Mouse (Mus musculus): ENCODE data around the gene Ryr2. TPM values are rescaled to one million over a fixed set of nuclear protein-coding genes. Genes with fewer than 3 reads are reported as not detected.

The Ryr2 gene
- polyA plus RNA-seq, 1 experiment from 2014 or later = 0.32 TPM

- no peaks in the 10 kb centered on the region for H3K4me1 ChIP-seq (ENCODE audit: control insufficient read depth, insufficient read depth, low read length)
- H3K27ac ChIP-seq (ENCODE audit: low read depth, low read length) = no peak overlapping the region
- H3K9ac ChIP-seq (ENCODE audit: low read depth, low read length) = no peak overlapping the region
- 75% methylated on average over 4 of the region's 4 CpGs for WGBS
- H3K9me3 ChIP-seq (ENCODE audit: control insufficient read depth, low read length) = no peaks in the 10 kb centered on the region
- no peaks in the 10 kb centered on the region for H3K27me3 ChIP-seq (ENCODE audit: control insufficient read depth, insufficient read depth, low read length)
- H3K36me3 ChIP-seq (ENCODE audit: control insufficient read depth, insufficient read depth, low read length) = no peaks in the 10 kb centered on the region
- no peak overlapping the region for H3K4me3 ChIP-seq (ENCODE audit: low read length)
- H3K4me2 ChIP-seq (replicated peaks; ENCODE audit: low read depth, low read length) = no peak overlapping the region
- no peak for ATAC-seq (ENCODE audit: low FRiP score, low TSS enrichment)
Observed at GRCm38 (mm10) chr13:12079536-12079935, 27.2 kb downstream of the Ryr2 start.

DNA sequence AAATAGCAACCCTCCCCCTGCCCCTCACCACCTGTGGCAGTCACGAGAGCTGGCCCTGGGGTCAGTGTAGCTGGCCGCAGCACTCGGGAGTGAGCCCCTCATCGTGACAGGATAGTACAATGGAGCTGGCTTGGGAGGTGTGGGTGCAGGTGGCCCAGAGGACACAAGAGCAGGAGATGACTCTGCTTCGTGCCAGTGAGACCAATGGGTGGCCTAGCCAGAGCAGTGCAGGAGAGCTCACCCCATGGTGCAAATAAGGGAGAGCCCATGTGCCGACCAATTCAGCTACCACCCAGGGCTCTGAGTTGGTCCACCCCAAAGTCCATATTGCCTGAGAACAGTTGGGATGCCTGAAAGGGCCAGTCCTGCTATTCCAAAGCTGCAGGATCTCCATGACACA lies 31.8 kb downstream of the Ryr2 start:
- H3K9me3 ChIP-seq (ENCODE audit: control insufficient read depth, low read length) = no peaks in the 10 kb centered on the region
- no peak overlapping the region for H3K9ac ChIP-seq (ENCODE audit: low read depth, low read length)
- no peak overlapping the region for H3K27ac ChIP-seq (ENCODE audit: low read depth, low read length)
- 86% methylated on average over 6 of the region's 6 CpGs for WGBS
- no peak for ATAC-seq (ENCODE audit: low FRiP score, low TSS enrichment)
- no peak overlapping the region for H3K4me3 ChIP-seq (ENCODE audit: low read length)
- H3K4me2 ChIP-seq (replicated peaks; ENCODE audit: low read depth, low read length) = no peak overlapping the region
- H3K27me3 ChIP-seq (ENCODE audit: control insufficient read depth, insufficient read depth, low read length) = no peaks in the 10 kb centered on the region
- H3K36me3 ChIP-seq (ENCODE audit: control insufficient read depth, insufficient read depth, low read length) = no peaks in the 10 kb centered on the region
- H3K4me1 ChIP-seq (ENCODE audit: control insufficient read depth, insufficient read depth, low read length) = no peaks in the 10 kb centered on the region

DNA sequence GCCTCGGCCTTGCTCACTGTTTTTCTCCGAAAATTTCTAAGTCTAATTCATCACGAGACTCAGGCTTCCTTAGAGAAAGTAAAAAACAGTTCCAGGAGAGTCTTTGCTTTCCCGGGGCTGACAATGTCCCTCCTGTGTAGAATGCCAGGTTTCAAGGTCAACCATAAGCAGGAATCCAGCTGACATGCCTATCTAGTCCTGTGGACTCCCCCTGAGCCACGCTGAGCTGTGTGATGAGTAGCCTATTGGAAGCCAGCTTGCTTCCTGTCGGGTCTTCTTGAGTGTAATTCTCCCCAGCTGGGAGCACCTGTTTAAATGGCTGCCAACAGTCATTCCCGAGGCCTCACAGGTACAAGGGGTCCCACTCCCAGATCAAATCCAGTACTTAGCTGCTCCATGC lies 34.2 kb downstream of the Ryr2 start:
- WGBS = 46% methylated on average over 7 of the region's 7 CpGs
- no peak overlapping the region for H3K9ac ChIP-seq (ENCODE audit: low read depth, low read length)
- no peaks in the 10 kb centered on the region for H3K9me3 ChIP-seq (ENCODE audit: control insufficient read depth, low read length)
- no peak overlapping the region for H3K27ac ChIP-seq (ENCODE audit: low read depth, low read length)
- H3K36me3 ChIP-seq (ENCODE audit: control insufficient read depth, insufficient read depth, low read length) = no peaks in the 10 kb centered on the region
- no peaks in the 10 kb centered on the region for H3K4me1 ChIP-seq (ENCODE audit: control insufficient read depth, insufficient read depth, low read length)
- H3K4me2 ChIP-seq (replicated peaks; ENCODE audit: low read depth, low read length) = no peak overlapping the region
- no peak for ATAC-seq (ENCODE audit: low FRiP score, low TSS enrichment)
- no peak overlapping the region for H3K4me3 ChIP-seq (ENCODE audit: low read length)
- H3K27me3 ChIP-seq (ENCODE audit: control insufficient read depth, insufficient read depth, low read length) = no peaks in the 10 kb centered on the region

DNA sequence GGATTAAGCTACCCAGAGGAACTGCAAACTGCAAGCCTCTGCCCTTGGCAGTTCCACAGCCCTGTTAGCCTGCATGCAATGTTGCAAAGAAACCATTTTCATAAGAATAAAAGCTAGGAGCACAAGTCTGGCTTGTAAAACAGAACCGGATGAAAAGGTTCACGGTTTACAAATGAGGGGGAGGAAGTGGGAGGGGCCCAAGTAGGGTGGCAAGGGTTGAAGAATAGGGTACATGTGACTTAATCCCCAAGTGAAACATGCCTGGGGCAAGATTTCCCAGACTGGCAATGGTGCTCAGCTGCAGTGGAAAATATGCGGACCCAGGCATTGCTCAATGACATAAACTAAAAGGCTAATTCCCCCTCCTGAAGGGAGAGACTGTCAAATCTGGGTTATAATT lies 34.6 kb downstream of the Ryr2 start:
- Histone ChIP-seq H3K4me2 (replicated peaks; ENCODE audit: low read depth, low read length) (no peak overlapping the region), H3K27me3 (ENCODE audit: control insufficient read depth, insufficient read depth, low read length) (no peaks in the 10 kb centered on the region), H3K4me3 (ENCODE audit: low read length) (no peak overlapping the region), H3K4me1 (ENCODE audit: control insufficient read depth, insufficient read depth, low read length) (no peaks in the 10 kb centered on the region), H3K9ac (ENCODE audit: low read depth, low read length) (no peak overlapping the region), H3K9me3 (ENCODE audit: control insufficient read depth, low read length) (no peaks in the 10 kb centered on the region), H3K36me3 (ENCODE audit: control insufficient read depth, insufficient read depth, low read length) (no peaks in the 10 kb centered on the region), H3K27ac (ENCODE audit: low read depth, low read length) (no peak overlapping the region)
- 28% methylated on average over 3 of the region's 3 CpGs for WGBS
- no peak for ATAC-seq (ENCODE audit: low FRiP score, low TSS enrichment)

DNA sequence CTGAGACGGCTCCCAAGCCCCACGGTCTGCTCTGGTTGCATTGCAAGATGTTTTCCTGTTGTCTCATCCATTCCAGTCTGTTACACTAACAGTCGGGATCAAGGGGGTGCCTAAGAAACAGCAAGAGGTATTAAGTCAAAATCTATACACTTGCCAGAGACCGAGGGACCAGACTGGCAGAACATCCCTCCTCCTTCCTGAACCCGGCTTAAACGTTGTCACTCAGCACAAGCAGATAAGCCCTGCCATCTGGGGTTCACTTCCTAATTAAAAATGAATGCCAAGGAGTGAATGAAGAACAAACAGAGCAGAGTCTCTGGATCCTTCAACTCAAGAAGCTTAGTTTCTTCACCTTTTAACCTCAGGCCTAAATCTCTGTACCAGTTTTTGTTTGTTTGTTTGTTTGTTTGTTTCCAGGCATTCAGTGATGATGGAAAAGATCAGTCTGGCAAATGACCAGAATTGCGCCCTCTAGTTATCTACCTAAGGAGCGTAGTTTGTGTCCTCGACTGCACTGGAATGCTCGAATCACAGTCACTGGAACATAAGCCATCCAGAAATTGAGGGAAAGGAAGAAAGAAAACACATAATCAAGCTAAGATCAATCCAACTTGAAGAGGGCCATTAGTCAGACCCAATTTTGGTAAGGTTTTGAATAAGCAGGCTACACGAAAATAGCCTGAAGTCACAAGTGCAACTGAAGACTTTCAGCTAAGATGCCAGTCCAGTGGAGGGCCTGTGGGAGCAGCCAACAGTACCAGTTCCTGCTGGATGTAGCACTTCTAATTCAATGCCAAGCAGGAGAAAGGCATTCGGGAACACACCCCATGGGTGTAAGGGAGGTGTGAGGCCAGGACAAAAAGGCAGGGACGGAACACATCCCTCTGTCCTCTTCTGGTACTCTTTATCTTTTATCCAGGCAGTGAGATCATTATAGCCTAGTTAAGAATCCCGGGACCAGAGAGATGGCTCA lies 36.3 kb downstream of the Ryr2 start:
- no peaks in the 10 kb centered on the region for H3K36me3 ChIP-seq (ENCODE audit: control insufficient read depth, insufficient read depth, low read length)
- no peaks in the 10 kb centered on the region for H3K27me3 ChIP-seq (ENCODE audit: control insufficient read depth, insufficient read depth, low read length)
- H3K27ac ChIP-seq (ENCODE audit: low read depth, low read length) = no peak overlapping the region
- ATAC-seq (ENCODE audit: low FRiP score, low TSS enrichment) = no peak
- no peaks in the 10 kb centered on the region for H3K4me1 ChIP-seq (ENCODE audit: control insufficient read depth, insufficient read depth, low read length)
- H3K9ac ChIP-seq (ENCODE audit: low read depth, low read length) = no peak overlapping the region
- no peak overlapping the region for H3K4me3 ChIP-seq (ENCODE audit: low read length)
- WGBS = 85% methylated on average over 14 of the region's 14 CpGs
- H3K4me2 ChIP-seq (replicated peaks; ENCODE audit: low read depth, low read length) = no peak overlapping the region
- no peaks in the 10 kb centered on the region for H3K9me3 ChIP-seq (ENCODE audit: control insufficient read depth, low read length)

- no peak overlapping the region for H3K9ac ChIP-seq (ENCODE audit: low read depth, low read length)
- H3K4me1 ChIP-seq (ENCODE audit: control insufficient read depth, insufficient read depth, low read length) = no peaks in the 10 kb centered on the region
- ATAC-seq (ENCODE audit: low FRiP score, low TSS enrichment) = no peak
- no peak overlapping the region for H3K4me2 ChIP-seq (replicated peaks; ENCODE audit: low read depth, low read length)
- 86% methylated on average over 4 of the region's 4 CpGs for WGBS
- no peak overlapping the region for H3K27ac ChIP-seq (ENCODE audit: low read depth, low read length)
- no peaks in the 10 kb centered on the region for H3K36me3 ChIP-seq (ENCODE audit: control insufficient read depth, insufficient read depth, low read length)
- no peak overlapping the region for H3K4me3 ChIP-seq (ENCODE audit: low read length)
- no peaks in the 10 kb centered on the region for H3K27me3 ChIP-seq (ENCODE audit: control insufficient read depth, insufficient read depth, low read length)
- H3K9me3 ChIP-seq (ENCODE audit: control insufficient read depth, low read length) = no peaks in the 10 kb centered on the region
Observed at GRCm38 (mm10) chr13:12064576-12064975, 42.2 kb downstream of the Ryr2 start.

GRCm38 (mm10) chr13:12063561-12063960 lies 43.2 kb downstream of the Ryr2 start:
- H3K9ac ChIP-seq (ENCODE audit: low read depth, low read length) = no peak overlapping the region

GRCm38 (mm10) chr13:12057357-12057771 lies 49.4 kb downstream of the Ryr2 start:
- whole genome bisulfite sequencing = 48% methylated on average over 8 of the region's 8 CpGs
- Histone ChIP-seq H3K27me3 (ENCODE audit: control insufficient read depth, insufficient read depth, low read length) (no peaks in the 10 kb centered on the region), H3K4me2 (replicated peaks; ENCODE audit: low read depth, low read length) (no peak overlapping the region), H3K4me1 (ENCODE audit: control insufficient read depth, insufficient read depth, low read length) (no peaks in the 10 kb centered on the region), H3K27ac (ENCODE audit: low read depth, low read length) (no peak overlapping the region), H3K9me3 (ENCODE audit: control insufficient read depth, low read length) (no peaks in the 10 kb centered on the region), H3K36me3 (ENCODE audit: control insufficient read depth, insufficient read depth, low read length) (no peaks in the 10 kb centered on the region), H3K4me3 (ENCODE audit: low read length) (no peak overlapping the region), H3K9ac (ENCODE audit: low read depth, low read length) (no peak overlapping the region)
- peak; percentile 62 for ATAC-seq (ENCODE audit: low FRiP score, low TSS enrichment)

More at GRCm38 (mm10) chr13:12063561-12063960, 43.2 kb downstream of the Ryr2 start:
- H3K36me3 ChIP-seq (ENCODE audit: control insufficient read depth, insufficient read depth, low read length) = no peaks in the 10 kb centered on the region
- H3K4me3 ChIP-seq (ENCODE audit: low read length) = no peak overlapping the region
- H3K4me1 ChIP-seq (ENCODE audit: control insufficient read depth, insufficient read depth, low read length) = no peaks in the 10 kb centered on the region
- H3K9me3 ChIP-seq (ENCODE audit: control insufficient read depth, low read length) = no peaks in the 10 kb centered on the region
- 83% methylated on average over 4 of the region's 4 CpGs for WGBS
- H3K27me3 ChIP-seq (ENCODE audit: control insufficient read depth, insufficient read depth, low read length) = no peaks in the 10 kb centered on the region
- H3K4me2 ChIP-seq (replicated peaks; ENCODE audit: low read depth, low read length) = no peak overlapping the region
- no peak for ATAC-seq (ENCODE audit: low FRiP score, low TSS enrichment)
- H3K27ac ChIP-seq (ENCODE audit: low read depth, low read length) = no peak overlapping the region

GRCm38 (mm10) chr13:12055913-12056312 lies 50.8 kb downstream of the Ryr2 start:
- Histone ChIP-seq H3K4me2 (replicated peaks; ENCODE audit: low read depth, low read length) (no peak overlapping the region), H3K36me3 (ENCODE audit: control insufficient read depth, insufficient read depth, low read length) (no peaks in the 10 kb centered on the region), H3K27ac (ENCODE audit: low read depth, low read length) (no peak overlapping the region), H3K4me3 (ENCODE audit: low read length) (no peak overlapping the region), H3K9ac (ENCODE audit: low read depth, low read length) (no peak overlapping the region), H3K4me1 (ENCODE audit: control insufficient read depth, insufficient read depth, low read length) (no peaks in the 10 kb centered on the region), H3K9me3 (ENCODE audit: control insufficient read depth, low read length) (no peaks in the 10 kb centered on the region), H3K27me3 (ENCODE audit: control insufficient read depth, insufficient read depth, low read length) (no peaks in the 10 kb centered on the region)
- WGBS = 88% methylated on average over 1 of the region's 1 CpGs
- no peak for ATAC-seq (ENCODE audit: low FRiP score, low TSS enrichment)
